Mouse (Mus musculus) spleen, postnatal 36 days (tissue): Measurements from ENCODE around the gene Cnga4.
"Not testable (repeated sequence)": the region's sequence is repeated elsewhere in the genome, so short reads cannot be mapped to it uniquely, and the experiment has no call there.

Experiments used
- DNase-seq, 2 experiments: peaks; one replicate each; pipeline ENCODE4 v3.0.0; 2022; ENCODE audit warnings: low spot score in 2 of 2, mixed read lengths in 1 of 2

The Cnga4 gene

GRCm38 (mm10) chr7:105416529-105416928 is 12.2 kb downstream of the Cnga4 start:
- no peak for DNase-seq

DNA sequence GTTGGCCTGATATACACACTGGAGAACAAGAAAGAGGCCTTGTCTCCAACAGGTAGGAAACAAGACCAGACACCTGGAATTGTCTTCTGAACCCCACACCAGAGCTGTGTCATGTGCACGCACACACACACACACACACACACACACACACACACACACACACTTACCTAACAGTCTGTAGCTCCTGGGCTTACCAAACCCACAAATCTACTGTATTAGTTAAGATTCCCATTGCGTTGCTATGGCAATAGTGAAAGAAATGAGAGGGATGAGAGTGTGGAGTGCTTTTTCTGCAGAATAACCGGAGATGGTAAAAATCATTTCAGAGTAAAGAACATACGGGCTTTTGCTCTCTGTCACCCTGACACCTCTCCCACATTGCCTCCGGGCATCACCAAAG is 13.7 kb downstream of the Cnga4 start:
- no peak for DNase-seq

DNA sequence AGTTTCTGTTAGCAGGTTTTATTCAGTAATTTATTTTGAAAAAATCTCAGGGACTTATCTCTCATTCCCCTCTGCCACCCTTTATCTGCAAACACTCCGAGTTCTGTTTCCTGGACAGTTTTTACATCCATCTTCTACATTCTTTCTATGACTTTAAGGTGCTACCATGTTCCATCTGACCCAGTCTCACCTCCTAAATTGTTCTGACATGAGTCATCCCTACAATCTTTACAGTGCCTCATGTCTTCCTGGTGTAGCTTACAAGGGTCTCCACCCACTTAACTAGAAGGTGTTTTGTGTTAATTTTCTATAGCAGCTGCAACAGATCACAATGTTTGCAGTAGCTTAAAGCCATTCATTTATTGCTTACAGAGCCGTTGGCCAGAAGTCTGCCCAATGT is 16.5 kb downstream of the Cnga4 start:
- no peak for DNase-seq

GRCm38 (mm10) chr7:105424368-105424767 is 20.0 kb downstream of the Cnga4 start:
- no peak for DNase-seq

- DNase-seq = no peak
Measured at GRCm38 (mm10) chr7:105425424-105426043, 21.2 kb downstream of the Cnga4 start, which contains the start of gene Cckbr. TSS of gene Cckbr (plus strand) at chr7:105425731.

DNA sequence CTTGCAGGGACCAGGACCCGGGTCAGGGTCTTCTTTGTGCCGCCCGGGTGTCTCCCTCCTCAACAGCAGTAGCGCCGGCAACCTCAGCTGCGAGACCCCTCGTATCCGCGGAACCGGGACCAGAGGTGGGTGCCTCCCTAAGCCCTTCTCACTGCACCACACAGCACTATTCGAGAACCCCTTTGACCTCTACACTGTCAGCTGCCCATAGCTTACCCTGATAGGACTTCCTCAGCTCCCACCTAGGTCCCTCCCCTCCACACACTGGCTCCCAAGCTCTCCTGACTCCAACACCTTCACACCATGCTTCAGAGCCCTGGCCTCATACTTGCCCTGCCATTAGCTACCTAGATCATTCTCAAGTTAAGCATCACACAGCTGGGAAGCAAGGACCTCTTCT is 21.7 kb downstream of the Cnga4 start:
- no peak for DNase-seq

GRCm38 (mm10) chr7:105432058-105432457 is 27.7 kb downstream of the Cnga4 start:
- no peak for DNase-seq

GRCm38 (mm10) chr7:105433859-105434258 is 29.5 kb downstream of the Cnga4 start:
- no peak for DNase-seq

GRCm38 (mm10) chr7:105434798-105435197 is 30.4 kb downstream of the Cnga4 start:
- no peak for DNase-seq

GRCm38 (mm10) chr7:105437979-105438772 is 33.8 kb downstream of the Cnga4 start:
- no peak for DNase-seq

DNA sequence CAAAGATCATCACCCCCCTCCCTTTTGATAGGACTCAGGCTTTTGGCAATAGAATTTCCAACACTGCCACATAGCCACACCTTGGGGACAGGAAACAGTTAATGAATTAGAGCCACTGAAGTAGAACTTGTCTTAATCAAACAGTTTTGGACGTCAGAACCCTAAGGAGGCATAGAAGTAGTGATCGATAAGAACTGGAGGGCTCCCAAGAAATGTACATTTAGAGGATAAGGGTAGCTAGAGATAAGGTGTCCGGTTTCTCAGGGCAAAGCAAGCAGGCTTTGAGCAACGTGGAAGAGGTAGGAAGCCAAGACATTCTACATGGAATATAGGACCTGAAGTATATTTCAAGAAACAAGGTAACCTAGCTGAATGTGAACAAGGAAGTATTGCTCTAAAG is 37.1 kb downstream of the Cnga4 start:
- no peak for DNase-seq

- DNase-seq = no peak
Measured at GRCm38 (mm10) chr7:105445076-105445475, 40.7 kb downstream of the Cnga4 start.

GRCm38 (mm10) chr7:105453345-105453744 is 49.0 kb downstream of the Cnga4 start:
- DNase-seq = not testable (repeated sequence)
